Mouse (Mus musculus) embryo, embryonic 10.5 days (tissue): ENCODE measurements around the gene Pdk1.
"Not testable (repeated sequence)": the region's sequence is repeated elsewhere in the genome, so short reads cannot be mapped to it uniquely, and the experiment has no call there.

ENCODE experiments used
- DNase-seq: peaks from one replicate; pipeline ENCODE4 v3.0.0-alpha.2; 2015; ENCODE audit warnings: low spot score

Pdk1 gene

GRCm38 (mm10) chr2:71872801-71873443 lies at the start of gene Pdk1:
Pdk1 (plus strand) TSS chr2:71873224.
- peak; percentile 97 for DNase-seq

DNA sequence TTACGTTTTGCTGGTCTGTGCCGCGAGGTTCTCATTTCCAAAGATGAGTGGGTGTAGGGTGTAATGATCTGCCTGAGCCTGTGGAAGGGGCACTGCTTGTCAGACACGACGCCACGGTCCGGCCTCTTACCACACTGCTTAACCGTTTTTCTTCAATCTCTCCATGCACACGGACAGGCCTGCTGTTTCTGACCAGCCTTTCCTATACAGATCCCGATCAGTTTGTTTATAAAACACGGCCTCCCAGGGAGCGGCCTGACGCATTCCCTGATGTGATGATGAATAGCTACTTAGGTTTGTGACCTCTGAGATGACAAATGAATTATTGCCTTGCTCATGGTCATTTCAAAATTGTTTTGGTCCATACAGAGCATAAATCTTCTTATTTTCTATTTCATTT lies 48.9 kb upstream of the Pdk1 start:
- no peak for DNase-seq

GRCm38 (mm10) chr2:71827711-71828110 lies 45.3 kb upstream of the Pdk1 start:
- DNase-seq = no peak

DNA sequence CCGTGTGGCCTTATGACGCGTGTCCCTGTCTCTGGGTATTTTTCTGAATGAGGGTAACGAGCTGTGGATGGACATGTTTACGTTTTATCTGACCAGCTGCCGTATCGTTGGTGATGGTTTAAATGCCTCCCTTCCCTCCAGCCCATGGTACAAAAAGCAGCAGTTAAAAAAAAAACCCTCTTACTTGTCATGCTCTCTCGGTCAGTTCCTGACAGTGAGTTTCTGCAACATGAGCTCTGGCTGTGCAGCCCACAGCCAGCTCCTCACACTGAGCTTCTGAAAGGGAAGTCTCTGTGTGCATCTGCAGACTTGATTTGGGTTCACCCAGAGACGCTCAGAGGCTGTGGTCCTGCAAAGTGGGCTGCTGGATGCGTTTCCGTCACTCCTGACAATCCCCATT lies 44.1 kb upstream of the Pdk1 start:
- no peak for DNase-seq

DNA sequence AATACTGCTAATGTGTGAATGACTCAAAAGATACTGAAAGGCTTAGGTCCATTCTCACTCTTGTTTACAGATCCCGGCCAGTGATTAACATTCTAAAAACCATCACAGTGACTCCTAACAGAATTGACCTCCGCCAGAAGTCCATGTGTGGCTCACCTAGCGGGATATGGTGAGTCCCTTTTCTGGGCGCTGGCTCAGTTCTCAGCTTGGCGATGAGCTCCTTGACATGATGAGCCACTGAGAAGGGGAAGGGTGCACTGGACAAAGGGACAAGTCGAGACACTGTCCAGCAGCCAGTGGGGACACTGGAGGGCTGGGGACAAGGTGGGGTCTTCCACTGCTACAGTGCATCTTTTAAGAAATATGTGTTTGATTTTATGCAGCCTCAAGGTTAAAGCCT lies 39.4 kb upstream of the Pdk1 start:
- DNase-seq = no peak

DNA sequence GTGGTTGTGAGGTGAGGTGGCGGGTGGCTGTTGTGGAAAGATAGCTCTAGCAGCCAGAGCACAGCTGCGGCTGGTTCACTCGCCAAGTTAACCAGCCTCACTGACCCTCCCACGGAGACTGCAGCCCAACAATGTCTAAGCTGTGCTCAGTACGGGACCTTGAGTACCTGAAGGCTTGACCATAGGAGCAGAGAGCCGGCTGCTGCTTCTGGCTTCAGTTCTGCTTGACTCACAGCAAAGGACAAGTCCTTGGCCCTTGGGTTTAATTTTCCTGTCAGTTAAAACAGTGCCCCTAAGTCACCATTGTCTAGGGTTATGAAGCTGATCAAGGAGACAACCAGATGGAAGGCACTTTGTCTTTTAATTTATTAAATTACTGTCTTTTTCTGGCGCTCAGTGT lies 38.7 kb upstream of the Pdk1 start:
- DNase-seq = no peak

GRCm38 (mm10) chr2:71835556-71835955 lies 37.5 kb upstream of the Pdk1 start:
- no peak for DNase-seq

DNA sequence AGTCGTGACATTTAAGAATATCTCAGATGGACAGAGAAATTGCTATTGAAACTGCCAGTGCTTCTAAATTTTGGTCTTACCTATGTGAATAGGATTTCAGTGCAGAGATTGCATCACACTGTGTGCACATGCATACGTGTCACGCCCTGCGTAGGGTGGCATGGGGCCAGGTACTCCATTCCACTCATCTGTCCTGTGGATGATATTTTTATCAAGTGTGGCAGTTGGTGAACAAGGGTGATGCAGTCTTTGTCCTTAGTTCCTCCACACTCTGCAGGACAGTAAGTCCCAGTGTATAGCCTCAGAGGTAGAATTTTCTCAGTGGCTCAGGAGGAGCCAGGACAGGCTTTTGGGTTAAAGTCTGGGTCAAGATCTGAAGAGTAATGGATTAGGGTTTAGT lies 36.8 kb upstream of the Pdk1 start:
- no peak for DNase-seq

DNA sequence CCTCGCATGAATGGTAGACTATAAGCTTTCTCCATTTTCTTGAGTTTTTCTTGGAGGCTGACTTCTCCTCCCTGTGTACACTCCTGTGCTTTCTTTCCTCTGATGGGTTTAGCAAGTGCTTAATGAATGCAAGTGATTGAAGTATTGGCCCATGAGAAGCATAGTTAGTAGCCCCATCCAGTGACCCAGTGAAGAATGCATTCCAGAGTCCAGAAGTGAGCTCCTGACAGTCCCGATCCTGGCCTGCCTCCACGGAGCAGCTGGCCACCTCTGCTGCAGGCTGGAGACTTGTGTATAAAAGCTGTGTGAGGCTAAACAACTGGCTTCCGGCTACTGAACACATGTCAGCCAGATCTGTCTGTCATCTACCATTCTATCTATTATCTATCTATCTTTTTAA lies 35.8 kb upstream of the Pdk1 start:
- no peak for DNase-seq

- peak; percentile 87 for DNase-seq
Measured at GRCm38 (mm10) chr2:71837791-71838190, 35.2 kb upstream of the Pdk1 start.

DNA sequence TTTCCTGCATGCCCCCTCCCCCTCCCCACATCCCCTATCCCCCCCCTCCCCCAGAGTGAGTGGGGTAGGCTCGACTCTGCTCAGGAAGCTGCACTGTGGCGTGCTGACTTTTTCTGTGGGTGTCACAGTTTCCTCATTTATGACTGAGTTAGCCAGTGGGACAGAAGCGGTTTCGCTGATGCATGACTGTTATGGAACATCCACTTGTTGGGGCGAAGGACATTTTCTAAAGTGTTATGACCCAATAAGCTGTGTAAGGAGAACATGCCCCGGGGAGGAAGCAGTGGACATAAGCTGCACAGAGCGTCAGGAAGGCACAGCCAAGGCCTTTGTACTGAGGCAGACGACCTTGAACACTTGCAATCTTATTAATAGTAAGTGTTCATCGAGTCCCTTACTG lies 29.7 kb upstream of the Pdk1 start:
- no peak for DNase-seq

DNA sequence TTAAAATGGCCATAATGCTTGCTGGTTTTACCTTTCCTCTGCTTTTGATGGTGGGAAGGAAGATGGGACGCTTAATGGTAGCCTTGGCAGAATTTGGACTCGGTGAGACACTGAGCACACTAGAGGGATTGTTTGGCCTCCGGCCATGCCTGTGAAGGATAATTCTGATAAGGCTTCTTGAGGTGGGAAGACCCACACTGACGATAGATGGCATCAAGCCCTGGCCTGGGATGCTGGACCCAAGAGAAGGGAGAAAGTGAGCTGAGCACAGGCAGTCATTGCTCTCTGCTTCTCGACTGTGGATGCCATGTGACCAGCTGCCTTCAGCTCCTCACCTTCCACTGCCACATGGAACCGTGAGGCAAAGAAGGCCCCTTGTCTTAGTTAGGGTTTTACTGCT lies 28.1 kb upstream of the Pdk1 start:
- DNase-seq = no peak

DNA sequence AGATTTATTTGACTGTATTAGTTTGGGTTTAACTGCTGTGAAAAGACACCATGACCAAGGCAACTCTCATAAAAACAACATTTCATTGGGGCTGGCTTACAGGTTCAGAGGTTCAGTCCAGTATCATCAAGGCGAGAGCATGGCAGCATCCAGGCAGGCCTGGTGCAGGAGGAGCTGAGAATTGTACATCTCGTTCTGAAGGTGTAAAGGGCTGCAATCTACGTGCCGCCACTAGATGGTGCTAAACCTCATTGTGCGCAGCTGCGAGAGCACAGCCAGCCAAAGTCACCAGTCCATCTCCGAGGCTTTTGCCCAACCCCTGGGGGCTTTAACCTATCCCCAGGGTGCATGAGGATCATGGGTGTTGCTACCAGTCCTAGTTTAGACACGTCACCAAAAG lies 20.9 kb upstream of the Pdk1 start:
- not testable (repeated sequence) for DNase-seq

DNA sequence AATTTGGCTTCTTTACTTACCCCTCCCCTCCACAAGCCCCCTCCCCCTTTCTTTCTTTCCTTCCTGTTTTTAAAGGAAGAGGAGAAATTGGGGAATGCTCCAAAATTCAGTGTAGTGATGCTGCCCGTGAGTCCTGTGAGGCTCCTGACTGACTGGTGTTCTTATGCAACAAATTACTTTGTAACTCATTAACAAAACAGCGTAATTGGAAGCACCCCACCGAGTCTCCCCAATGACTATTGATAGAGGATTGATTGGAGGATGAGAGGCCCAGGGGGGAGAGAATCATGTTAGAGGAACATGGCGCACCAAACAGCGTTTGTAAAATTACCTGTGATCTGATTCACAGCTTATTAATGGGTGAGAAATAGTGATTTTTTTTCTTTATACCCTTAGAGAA lies 17.9 kb upstream of the Pdk1 start:
- no peak for DNase-seq

DNA sequence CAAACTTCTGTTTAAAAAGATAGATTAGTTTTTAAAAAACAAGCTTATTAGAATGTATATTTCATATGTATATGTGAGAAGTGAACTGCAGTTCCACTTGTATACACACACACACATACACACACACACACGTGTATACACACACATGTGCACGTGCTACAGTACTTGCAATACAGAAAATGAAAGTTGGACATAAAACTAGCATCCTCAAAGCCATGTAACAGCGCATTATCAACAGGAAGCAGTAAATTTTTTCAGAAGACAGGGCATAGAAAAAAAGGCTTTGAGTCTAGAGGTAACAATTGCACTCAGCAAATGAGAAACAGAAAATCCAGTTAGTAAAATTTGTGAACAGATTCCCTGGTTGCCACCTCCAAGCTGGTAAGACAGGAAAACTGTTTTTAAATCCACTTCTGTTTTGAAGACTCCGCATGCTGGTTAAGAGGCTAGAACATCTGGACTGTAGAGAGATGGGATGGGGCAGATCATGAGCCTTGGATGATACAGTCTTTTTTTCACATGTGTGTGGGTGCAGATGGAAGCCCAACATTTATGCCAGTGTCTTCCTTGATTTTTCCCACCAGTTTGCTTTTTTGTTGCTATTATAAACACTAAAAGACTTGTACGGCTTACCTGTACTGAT lies 9.4 kb upstream of the Pdk1 start:
- DNase-seq = no peak

DNA sequence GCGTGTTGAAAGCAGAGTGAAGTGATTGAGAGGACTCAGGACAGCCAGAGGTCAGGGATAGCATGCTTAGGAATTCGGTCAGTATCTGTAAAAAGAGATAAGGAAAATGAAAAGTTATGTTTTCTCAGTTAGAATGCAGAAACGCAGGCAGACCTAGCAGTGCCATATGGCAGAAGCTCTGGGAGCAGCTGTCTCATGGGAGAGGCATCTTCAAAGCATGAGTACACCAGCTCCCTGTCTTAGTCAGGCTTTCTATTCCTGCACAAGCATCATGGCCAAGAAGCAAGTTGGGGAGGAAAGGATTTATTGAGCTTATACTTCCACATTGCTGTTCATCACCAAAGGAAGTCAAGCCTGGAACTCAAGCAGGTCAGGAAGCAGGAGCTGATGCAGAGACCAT lies 8.0 kb upstream of the Pdk1 start:
- no peak for DNase-seq

DNA sequence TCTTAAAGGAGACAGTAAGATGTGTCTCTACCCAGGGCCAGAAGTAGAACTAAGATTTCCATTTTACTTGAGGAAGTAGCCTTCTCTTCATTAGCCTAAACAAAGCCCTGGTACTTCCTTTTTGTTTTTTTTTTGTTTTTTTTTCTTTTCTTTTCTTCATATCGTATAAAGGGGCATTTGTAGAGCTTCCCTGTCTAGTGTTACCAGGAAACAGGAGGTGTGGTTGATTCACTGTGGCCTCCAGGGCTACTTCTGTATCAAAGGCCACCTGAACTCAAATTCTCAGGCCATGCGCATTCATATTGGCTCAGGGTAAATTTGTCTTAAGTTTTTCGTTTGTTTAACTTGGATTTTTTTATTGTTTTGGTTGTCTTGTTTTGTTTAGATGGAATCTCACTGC lies 7.1 kb upstream of the Pdk1 start:
- no peak for DNase-seq

DNA sequence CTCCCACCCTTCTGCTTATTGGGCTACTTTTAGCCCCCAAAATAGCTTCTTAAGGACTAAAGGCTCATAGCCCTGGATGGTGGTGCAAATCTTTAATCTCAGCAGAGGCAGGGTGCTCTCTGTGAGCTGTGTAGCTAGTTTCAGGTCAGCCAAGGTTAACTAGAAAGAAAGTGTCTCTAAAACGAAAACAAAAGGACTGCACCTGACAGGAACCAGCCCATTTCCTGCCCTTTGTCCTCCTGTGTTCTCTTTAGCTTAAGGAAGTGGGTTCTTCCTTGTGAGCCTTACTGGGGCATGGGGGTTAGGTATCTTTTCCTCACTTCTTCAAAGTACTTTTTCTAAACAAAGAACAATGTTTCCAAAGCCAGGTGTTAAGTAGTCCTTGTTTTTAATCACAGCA lies 6.5 kb upstream of the Pdk1 start:
- no peak for DNase-seq

- DNase-seq = no peak
Measured at GRCm38 (mm10) chr2:71867019-71867418, 6.0 kb upstream of the Pdk1 start.

DNA sequence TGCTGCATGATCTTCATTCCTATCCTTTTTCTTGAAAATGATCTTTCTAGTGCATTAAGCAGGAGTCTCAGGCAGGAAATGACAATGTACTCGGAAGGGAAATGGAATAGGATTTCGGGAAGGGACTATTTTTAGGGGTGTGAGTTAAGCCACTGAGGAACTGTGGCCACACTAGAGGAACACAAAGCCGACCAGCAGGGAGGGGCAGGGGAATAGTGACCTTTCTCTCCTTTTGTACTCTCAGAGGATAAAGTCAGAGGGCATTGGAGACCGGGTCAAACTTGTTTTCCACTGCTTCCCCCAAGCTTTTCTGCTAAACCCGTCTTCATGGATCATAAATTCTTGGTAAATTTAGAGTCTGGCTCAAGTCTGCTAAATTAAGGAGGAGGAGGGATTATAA lies 5.5 kb upstream of the Pdk1 start:
- DNase-seq = peak; percentile 32

DNA sequence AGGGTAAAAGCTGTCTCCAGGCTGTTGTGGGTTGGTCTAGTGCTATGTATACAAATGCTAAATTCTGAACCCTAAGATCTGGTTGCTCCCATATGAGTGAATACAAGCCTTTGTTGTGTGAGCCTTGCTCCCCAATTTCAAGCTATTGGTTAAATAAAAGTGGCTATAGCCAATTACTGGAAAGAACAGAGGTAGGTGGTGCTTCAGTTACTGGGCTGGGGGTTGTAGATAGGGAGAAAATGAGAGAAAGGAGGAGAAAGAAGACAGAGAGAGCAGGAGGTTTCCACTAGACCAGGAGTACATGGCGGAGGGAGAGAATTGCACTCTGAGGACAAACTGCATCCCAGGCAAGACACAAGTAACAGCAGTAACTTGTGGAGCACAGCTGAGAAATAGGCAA lies 4.8 kb upstream of the Pdk1 start:
- DNase-seq = no peak

GRCm38 (mm10) chr2:71872141-71872540 lies 883 bp upstream of the Pdk1 start:
- no peak for DNase-seq

DNA sequence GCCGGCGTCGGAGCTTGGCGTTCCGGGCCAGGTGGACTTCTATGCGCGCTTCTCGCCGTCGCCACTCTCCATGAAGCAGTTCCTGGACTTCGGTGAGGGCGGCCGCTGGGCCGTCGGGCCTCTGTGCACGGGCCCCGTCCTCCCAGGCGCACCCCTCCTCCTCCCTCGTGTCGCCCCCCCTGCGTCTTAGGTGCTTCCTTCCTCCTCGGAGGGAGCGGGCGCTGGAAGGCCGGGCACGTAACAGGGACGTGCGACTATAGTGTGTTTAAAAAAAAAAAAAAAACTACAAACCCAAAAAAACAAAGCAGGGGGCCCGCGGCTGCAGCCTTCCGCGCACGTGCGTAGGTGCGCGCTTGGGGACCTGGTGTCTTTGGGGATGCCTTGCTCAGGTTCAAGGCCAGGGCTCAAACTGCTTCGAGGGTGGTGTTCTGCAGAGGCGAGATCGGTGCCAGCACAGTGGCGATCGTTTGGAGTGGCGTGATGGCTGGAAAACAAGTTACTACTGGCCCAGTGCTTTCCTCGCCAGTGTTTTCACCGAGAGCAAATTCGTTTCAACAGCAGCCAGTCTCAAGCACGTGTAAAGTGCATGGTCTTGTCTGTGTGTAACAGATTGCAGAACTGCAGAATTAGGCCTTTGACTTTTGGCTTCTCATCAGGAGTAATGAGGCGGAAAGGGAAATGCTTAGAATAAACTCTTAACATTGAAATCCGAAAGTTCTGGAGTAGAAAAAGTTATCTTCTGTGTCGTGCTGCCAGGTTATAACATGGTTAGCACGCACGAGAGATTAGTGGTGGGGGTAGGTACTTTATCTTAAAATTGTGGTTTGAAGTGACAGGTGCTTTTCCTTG lies 674 bp downstream of the Pdk1 start:
- DNase-seq = peak; percentile 59
